Mouse (Mus musculus): Measurements from ENCODE around the gene Camk1d. TPM values are rescaled to one million over a fixed set of nuclear protein-coding genes. Genes with fewer than 3 reads are reported as not detected.

Gene Camk1d
- total and polyA plus RNA-seq, 2 experiments from 2014 or later, result 8.0 to 20.9 TPM

- Histone ChIP-seq H3K9me3 (ENCODE audit: low read length) (no peaks in the 10 kb centered on the region), H3K4me2 (ENCODE audit: low read depth, low read length, poor library complexity, severe bottlenecking) (peak overlapping the region; percentile 73), H3K27ac (ENCODE audit: low read depth, low read length) (peak overlapping the region; percentile 63; the same call in 1 of the 2 replicates), H3K4me3 (ENCODE audit: low read depth, low read length) (peak overlapping the region; percentile 72), H3K27me3 (ENCODE audit: insufficient read depth, low read length) (no peaks in the 10 kb centered on the region), H3K36me3 (ENCODE audit: insufficient read depth, low read length) (no peaks in the 10 kb centered on the region), H3K9ac (replicated peaks; ENCODE audit: low read length, poor library complexity, severe bottlenecking) (peak overlapping the region; percentile 73), H3K4me1 (ENCODE audit: insufficient read depth, low read length) (peaks cover 3% of the 10 kb centered on the region; the same call in 1 of the 2 replicates)
- DNase-seq (ENCODE audit: low spot score), result no peak
- no peak for TF ChIP-seq CTCF (IDR thresholded peaks at IDR 0.05)
- peak; percentile 57 for ATAC-seq (ENCODE audit: low FRiP score)
- under 1% methylated on average over 19 of the region's 19 CpGs for WGBS
Measured at GRCm38 (mm10) chr2:5715054-5715410, 717 bp upstream of the Camk1d start.

DNA sequence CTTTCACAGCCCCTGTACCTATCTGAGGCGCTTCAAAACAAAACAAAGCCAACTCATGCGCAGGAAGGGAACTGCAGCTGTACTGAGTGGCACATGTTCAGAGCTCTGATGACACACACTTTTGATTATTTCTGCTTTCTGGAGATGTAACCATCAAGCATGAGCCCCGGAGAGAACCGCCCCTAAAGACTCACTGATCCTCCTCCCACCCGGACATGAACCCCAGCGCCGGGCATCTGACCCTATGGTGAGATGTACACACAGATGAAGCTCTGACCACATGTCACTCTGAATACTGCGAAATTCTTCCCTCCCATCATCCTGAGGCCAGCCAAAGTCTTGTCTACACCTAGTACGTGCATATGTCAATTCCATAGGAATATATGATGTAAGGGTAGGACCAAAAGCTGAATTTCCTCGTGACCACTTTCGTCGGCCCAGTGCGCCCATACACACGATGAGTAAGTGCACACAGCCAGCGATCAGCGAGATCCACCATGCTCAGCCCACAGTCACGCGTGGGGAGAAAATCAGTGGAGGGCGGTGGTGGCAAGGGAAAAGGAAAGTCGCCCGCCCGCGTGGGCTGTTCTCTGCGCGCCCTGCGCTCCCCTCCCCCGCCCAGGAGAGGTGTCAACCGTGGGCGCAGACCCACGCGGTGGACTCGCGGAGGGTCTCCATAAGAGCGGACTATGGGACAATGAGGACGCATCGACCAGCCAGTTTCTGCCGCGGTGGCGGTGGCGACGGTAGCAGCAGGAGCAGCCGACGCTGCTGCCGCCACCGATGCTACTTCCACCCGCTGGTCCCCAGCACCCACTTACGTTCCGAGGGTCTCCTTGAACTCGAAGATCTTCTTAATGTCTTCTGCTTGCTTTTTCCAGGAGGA lies 747 bp downstream of the Camk1d start:
- WGBS, result under 1% methylated on average over 40 of the region's 49 CpGs
- Histone ChIP-seq H3K9ac (replicated peaks; ENCODE audit: low read length, poor library complexity, severe bottlenecking) (peak overlapping the region; percentile 73), H3K36me3 (ENCODE audit: insufficient read depth, low read length) (no peaks in the 10 kb centered on the region), H3K27ac (ENCODE audit: low read depth, low read length) (peak overlapping the region; percentile 2), H3K9me3 (ENCODE audit: low read length) (no peaks in the 10 kb centered on the region), H3K4me1 (ENCODE audit: insufficient read depth, low read length) (peaks cover 3% of the 10 kb centered on the region; the same call in 1 of the 2 replicates), H3K4me2 (ENCODE audit: low read depth, low read length, poor library complexity, severe bottlenecking) (peak overlapping the region; percentile 73), H3K4me3 (ENCODE audit: low read depth, low read length) (peak overlapping the region; percentile 72), H3K27me3 (ENCODE audit: insufficient read depth, low read length) (no peaks in the 10 kb centered on the region)
- DNase-seq (ENCODE audit: low spot score) (peak; percentile 33), ATAC-seq (ENCODE audit: low FRiP score) (peak; percentile 33; the same call in 1 of the 2 replicates)
- TF ChIP-seq CTCF (IDR thresholded peaks at IDR 0.05), result no peak

DNA sequence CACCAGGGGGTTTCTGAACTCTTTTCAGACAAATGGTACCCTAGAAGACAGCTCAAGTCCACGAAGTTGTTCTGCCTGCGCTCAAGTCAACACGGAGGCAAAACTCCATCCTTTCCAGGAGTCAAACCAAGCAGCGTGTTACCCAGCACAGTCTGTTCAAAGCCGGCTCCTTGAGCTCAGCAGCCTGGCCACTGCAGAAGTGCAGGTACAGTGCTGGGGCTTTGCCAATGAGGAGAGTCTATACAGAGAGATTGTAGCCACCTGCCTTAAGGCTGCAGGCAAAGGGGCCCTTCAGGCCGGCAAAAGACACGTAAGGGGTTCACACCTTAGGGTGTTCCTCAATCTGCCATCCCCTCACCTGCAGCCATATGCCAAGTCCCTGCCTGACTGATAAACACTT lies 2.1 kb downstream of the Camk1d start:
- DNase-seq (ENCODE audit: low spot score) (no peak), ATAC-seq (ENCODE audit: low FRiP score) (no peak)
- WGBS, result 47% methylated on average over 7 of the region's 7 CpGs
- Histone ChIP-seq H3K27ac (ENCODE audit: low read depth, low read length) (no peak overlapping the region), H3K27me3 (ENCODE audit: insufficient read depth, low read length) (no peaks in the 10 kb centered on the region), H3K9ac (replicated peaks; ENCODE audit: low read length, poor library complexity, severe bottlenecking) (no peak overlapping the region), H3K4me1 (ENCODE audit: insufficient read depth, low read length) (peaks cover 3% of the 10 kb centered on the region; the same call in 1 of the 2 replicates), H3K4me3 (ENCODE audit: low read depth, low read length) (peak overlapping the region; percentile 72), H3K9me3 (ENCODE audit: low read length) (no peaks in the 10 kb centered on the region), H3K36me3 (ENCODE audit: insufficient read depth, low read length) (no peaks in the 10 kb centered on the region), H3K4me2 (ENCODE audit: low read depth, low read length, poor library complexity, severe bottlenecking) (peak overlapping the region; percentile 73)
- TF ChIP-seq CTCF (IDR thresholded peaks at IDR 0.05), result no peak

GRCm38 (mm10) chr2:5709911-5710310 lies 4.4 kb downstream of the Camk1d start:
- no peaks in the 10 kb centered on the region for H3K36me3 ChIP-seq (ENCODE audit: insufficient read depth, low read length)

GRCm38 (mm10) chr2:5707871-5708733 lies 6.2 kb downstream of the Camk1d start:
- 55% methylated on average over 10 of the region's 10 CpGs for WGBS
- DNase-seq (ENCODE audit: low spot score), result no peak
- Histone ChIP-seq H3K27me3 (ENCODE audit: insufficient read depth, low read length) (no peaks in the 10 kb centered on the region), H3K27ac (ENCODE audit: low read depth, low read length) (no peak overlapping the region), H3K9me3 (ENCODE audit: low read length) (no peaks in the 10 kb centered on the region), H3K4me1 (ENCODE audit: insufficient read depth, low read length) (peaks cover 3% of the 10 kb centered on the region; the same call in 1 of the 2 replicates), H3K36me3 (ENCODE audit: insufficient read depth, low read length) (no peaks in the 10 kb centered on the region), H3K9ac (replicated peaks; ENCODE audit: low read length, poor library complexity, severe bottlenecking) (no peak overlapping the region), H3K4me2 (ENCODE audit: low read depth, low read length, poor library complexity, severe bottlenecking) (no peak overlapping the region), H3K4me3 (ENCODE audit: low read depth, low read length) (no peak overlapping the region)
- no peak for TF ChIP-seq CTCF (IDR thresholded peaks at IDR 0.05)
- ATAC-seq (ENCODE audit: low FRiP score), result no peak

More at GRCm38 (mm10) chr2:5709911-5710310, 4.4 kb downstream of the Camk1d start:
- no peak for DNase-seq (ENCODE audit: low spot score)
- Histone ChIP-seq H3K27me3 (ENCODE audit: insufficient read depth, low read length) (no peaks in the 10 kb centered on the region), H3K27ac (ENCODE audit: low read depth, low read length) (no peak overlapping the region), H3K4me2 (ENCODE audit: low read depth, low read length, poor library complexity, severe bottlenecking) (no peak overlapping the region), H3K4me1 (ENCODE audit: insufficient read depth, low read length) (peaks cover 3% of the 10 kb centered on the region; the same call in 1 of the 2 replicates), H3K9me3 (ENCODE audit: low read length) (no peaks in the 10 kb centered on the region), H3K9ac (replicated peaks; ENCODE audit: low read length, poor library complexity, severe bottlenecking) (no peak overlapping the region), H3K4me3 (ENCODE audit: low read depth, low read length) (no peak overlapping the region)
- no peak for TF ChIP-seq CTCF (IDR thresholded peaks at IDR 0.05)
- WGBS, result 85% methylated on average over 4 of the region's 4 CpGs
- ATAC-seq (ENCODE audit: low FRiP score), result no peak
